Mouse (Mus musculus) CH12.LX (cell line): ENCODE measurements around the gene Prss22. TPM values are rescaled to one million over a fixed set of nuclear protein-coding genes. Genes with fewer than 3 reads are reported as not detected.

Source experiments
- DNase-seq: peaks from one replicate; pipeline ENCODE4 v3.0.0-alpha.2; 2013; ENCODE audit errors: extremely low read depth
- H3K27ac ChIP-seq: 2 replicates; pipeline ENCODE4 v1.5.1; 2012; ENCODE audit warnings: low read depth, mild to moderate bottlenecking, control low read depth, moderate library complexity; ENCODE audit not compliant: insufficient read depth
- H3K27me3 ChIP-seq: replicated peaks from 2 replicates; pipeline ENCODE3; 2012; ENCODE audit warnings: inconsistent platforms
- H3K36me3 ChIP-seq, 2 experiments: replicated peaks in 1 of 2; 2 replicates each; pipeline versions ENCODE3 to v1.6.1; 2012; ENCODE audit warnings: inconsistent platforms in 1 of 2, low read length in 1 of 2, mild to moderate bottlenecking in 1 of 2, mixed read lengths in 1 of 2, moderate library complexity in 1 of 2; ENCODE audit not compliant: control insufficient read depth in 1 of 2, insufficient read depth in 1 of 2
- H3K4me1 ChIP-seq, 2 experiments: 2 replicates each; pipeline ENCODE4 v1.6.1; 2012; ENCODE audit warnings: inconsistent platforms in 1 of 2, moderate library complexity in 1 of 2; ENCODE audit not compliant: insufficient read depth in 2 of 2, control insufficient read depth in 1 of 2
- H3K4me2 ChIP-seq: 2 replicates; pipeline ENCODE4 v1.6.1; 2012; ENCODE audit warnings: low read depth, mild to moderate bottlenecking, control low read depth; ENCODE audit not compliant: poor library complexity, insufficient read depth, severe bottlenecking
- H3K4me3 ChIP-seq, 3 experiments: fragments of 150-350 bp in 1 of 3; sonication (generic) in 1 of 3; replicated peaks in 1 of 3; 2 replicates each; pipeline versions ENCODE3 to v1.5.1; 2011 to 2012; ENCODE audit warnings: low read depth in 2 of 3, low read length in 2 of 3, mild to moderate bottlenecking in 2 of 3, moderate library complexity in 2 of 3, control low read depth in 1 of 3, improper control_type of control experiment in 1 of 3, inconsistent platforms in 1 of 3, mixed read lengths in 1 of 3; ENCODE audit not compliant: poor library complexity in 1 of 3
- H3K79me2 ChIP-seq: replicated peaks from 2 replicates; pipeline ENCODE4 v1.6.1; 2012; ENCODE audit warnings: mild to moderate bottlenecking, moderate library complexity; ENCODE audit not compliant: control insufficient read depth, poor library complexity, insufficient read depth, severe bottlenecking; ENCODE audit errors: extremely low read depth
- H3K9ac ChIP-seq: 2 replicates; pipeline ENCODE4 v1.6.1; 2012; ENCODE audit warnings: low read depth, mild to moderate bottlenecking, control low read depth, moderate library complexity; ENCODE audit not compliant: insufficient read depth
- H3K9me3 ChIP-seq: replicated peaks from 2 replicates; pipeline ENCODE3; 2012; ENCODE audit warnings: low read length, inconsistent platforms, mixed read lengths
- BHLHE40 ChIP-seq: IDR thresholded peaks from 2 replicates; pipeline ENCODE4 v1.6.1; 2011; ENCODE audit warnings: mild to moderate bottlenecking, low read depth, low read length, improper control_type of control experiment
- CHD1 ChIP-seq: IDR thresholded peaks from 2 replicates; pipeline ENCODE4 v1.6.1; 2012; ENCODE audit warnings: low read depth, low read length, improper control_type of control experiment, inconsistent platforms
- CHD2 ChIP-seq: IDR thresholded peaks from 2 replicates; pipeline ENCODE4 v1.6.1; 2011; ENCODE audit warnings: low read length, improper control_type of control experiment
- CTCF ChIP-seq, 2 experiments: IDR thresholded peaks in 1 of 2; conservative IDR thresholded peaks in 1 of 2; 2 replicates each; pipeline ENCODE4 v1.5.1; 2011 to 2012; ENCODE audit warnings: low read depth in 2 of 2, low read length in 2 of 2, improper control_type of control experiment in 1 of 2, inconsistent platforms in 1 of 2, mild to moderate bottlenecking in 1 of 2, moderate library complexity in 1 of 2
- E2F4 ChIP-seq: IDR thresholded peaks from 2 replicates; pipeline ENCODE4 v1.6.1; 2011; ENCODE audit warnings: low read depth, low read length, improper control_type of control experiment; ENCODE audit not compliant: insufficient replicate concordance
- ELF1 ChIP-seq: IDR thresholded peaks from 2 replicates; pipeline ENCODE4 v1.6.1; 2014; ENCODE audit warnings: low read depth, mild to moderate bottlenecking, inconsistent platforms, low read length, improper control_type of control experiment
- ETS1 ChIP-seq: conservative IDR thresholded peaks from 2 replicates; pipeline ENCODE4 v1.6.1; 2012; ENCODE audit warnings: low read depth, mild to moderate bottlenecking, inconsistent platforms, low read length, improper control_type of control experiment, moderate library complexity
- HCFC1 ChIP-seq: IDR thresholded peaks from 2 replicates; pipeline ENCODE4 v1.6.1; 2012; ENCODE audit warnings: low read depth, mild to moderate bottlenecking, inconsistent platforms, low read length, improper control_type of control experiment
- JUN ChIP-seq: IDR thresholded peaks from 2 replicates; pipeline ENCODE4 v1.6.1; 2011; ENCODE audit warnings: low read depth, mild to moderate bottlenecking, low read length, improper control_type of control experiment, moderate library complexity; ENCODE audit not compliant: insufficient read depth
- JUND ChIP-seq: conservative IDR thresholded peaks from 2 replicates; pipeline ENCODE4 v1.6.1; 2011; ENCODE audit warnings: low read depth, low read length, improper control_type of control experiment
- KAT2A ChIP-seq: IDR thresholded peaks from 2 replicates; pipeline ENCODE4 v1.6.1; 2012; ENCODE audit warnings: low read length, improper control_type of control experiment, inconsistent platforms; ENCODE audit not compliant: insufficient replicate concordance
- MAX ChIP-seq: IDR thresholded peaks from 2 replicates; pipeline ENCODE4 v1.6.1; 2011; ENCODE audit warnings: low read length, improper control_type of control experiment
- MXI1 ChIP-seq: IDR thresholded peaks from 2 replicates; pipeline ENCODE4 v1.6.1; 2011; ENCODE audit warnings: mild to moderate bottlenecking, low read depth, low read length, improper control_type of control experiment
- MYC ChIP-seq: IDR thresholded peaks from 2 replicates; pipeline ENCODE4 v1.6.1; 2011; ENCODE audit warnings: low read depth, mild to moderate bottlenecking, improper control_type of control experiment, low read length
- NRF1 ChIP-seq: IDR thresholded peaks from 2 replicates; pipeline ENCODE4 v1.6.1; 2014; ENCODE audit warnings: low read depth, mild to moderate bottlenecking, inconsistent platforms, low read length, improper control_type of control experiment, moderate library complexity
- PAX5 ChIP-seq: IDR thresholded peaks from 2 replicates; pipeline ENCODE4 v1.6.1; 2012; ENCODE audit warnings: low read length, inconsistent platforms, mixed read lengths
- POLR2A ChIP-seq: IDR thresholded peaks from 2 replicates; pipeline ENCODE4 v1.6.1; 2011; ENCODE audit warnings: low read depth, mild to moderate bottlenecking, improper control_type of control experiment, low read length
- RAD21 ChIP-seq: IDR thresholded peaks from 2 replicates; pipeline ENCODE4 v1.6.1; 2011; ENCODE audit warnings: low read depth, mild to moderate bottlenecking, low read length, improper control_type of control experiment, moderate library complexity
- RCOR1 ChIP-seq: conservative IDR thresholded peaks from 2 replicates; pipeline ENCODE4 v1.6.1; 2012; ENCODE audit warnings: low read depth, mild to moderate bottlenecking, inconsistent platforms, low read length, improper control_type of control experiment
- SIN3A ChIP-seq: IDR thresholded peaks from 2 replicates; pipeline ENCODE4 v1.6.1; 2012; ENCODE audit warnings: low read length, improper control_type of control experiment, inconsistent platforms
- TCF12 ChIP-seq: IDR thresholded peaks from 2 replicates; pipeline ENCODE4 v1.6.1; 2014; ENCODE audit warnings: low read depth, mild to moderate bottlenecking, inconsistent platforms, low read length, improper control_type of control experiment
- USF1 ChIP-seq: IDR thresholded peaks from 2 replicates; pipeline ENCODE4 v1.6.1; 2014; ENCODE audit warnings: low read depth, mild to moderate bottlenecking, inconsistent platforms, low read length, improper control_type of control experiment
- USF2 ChIP-seq: conservative IDR thresholded peaks from 2 replicates; pipeline ENCODE4 v1.6.1; 2011; ENCODE audit warnings: low read depth, low read length, improper control_type of control experiment
- ZKSCAN1 ChIP-seq: IDR thresholded peaks from 2 replicates; pipeline ENCODE4 v1.6.1; 2012; ENCODE audit warnings: low read depth, inconsistent platforms, low read length, improper control_type of control experiment, borderline replicate concordance
- ZNF384 ChIP-seq: IDR thresholded peaks from 2 replicates; pipeline ENCODE4 v1.6.1; 2012; ENCODE audit warnings: low read depth, low read length, improper control_type of control experiment, inconsistent platforms
- dilution Hi-C: fragments of 300-500 bp; cut with MboI; formaldehyde crosslinking; loops from 2 replicates; pipeline ENCODE4 v1.14.3; 2020; ENCODE audit warnings: low sequenced_read_pairs; ENCODE audit not compliant: extremely low pct_unique_long_range_greater_than_20kb, extremely low pct_ligation_motif_present
- in situ Hi-C: fragments of 300-500 bp; cut with MboI; formaldehyde crosslinking; loops from 3 replicates; pipeline ENCODE4 v1.14.3; 2019; ENCODE audit warnings: low sequenced_read_pairs, low pct_ligation_motif_present, low pct_unique_long_range_greater_than_20kb, mixed read lengths
- polyA plus RNA-seq: library from polyadenylated mRNA; unstranded; fragments of >175 nt; gene quantifications from 2 replicates; pipeline ENCODE4 v1.2.1, GENCODE M21; 2012; ENCODE audit warnings: low read depth; ENCODE audit not compliant: insufficient read length
- total RNA-seq, 2 experiments: library from RNA; depleted of rRNA; stranded (reverse); fragments of 300-350 nt in 1 of 2; fragments of >200 nt in 1 of 2; gene quantifications; 2 replicates each; pipeline ENCODE4 v1.2.3; 2012 to 2014

Prss22 gene
- total and polyA plus RNA-seq, 3 experiments = not detected

DNA sequence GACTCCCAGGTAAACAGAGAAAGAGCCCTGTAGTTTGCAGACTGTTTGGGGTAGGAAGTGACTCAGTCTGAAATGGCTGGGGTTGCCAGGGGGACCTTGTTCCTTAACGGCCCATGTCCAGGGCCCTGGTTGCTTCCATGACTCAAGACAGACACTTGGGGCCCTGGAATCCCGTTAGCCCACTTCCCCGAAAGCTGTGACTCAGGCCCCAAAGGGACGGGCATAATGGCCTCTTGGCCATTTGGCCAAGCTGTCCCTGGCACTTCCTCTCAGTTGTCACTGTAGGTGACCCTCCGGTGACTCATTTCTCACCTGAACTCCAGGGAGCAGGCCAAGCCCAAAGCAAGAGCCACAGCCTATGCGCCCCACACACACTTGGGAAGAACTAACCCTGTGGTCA lies 483 bp upstream of the Prss22 start:
- Histone ChIP-seq H3K9me3 (no peaks in the 10 kb centered on the region), H3K4me3 (no peak overlapping the region)

DNA sequence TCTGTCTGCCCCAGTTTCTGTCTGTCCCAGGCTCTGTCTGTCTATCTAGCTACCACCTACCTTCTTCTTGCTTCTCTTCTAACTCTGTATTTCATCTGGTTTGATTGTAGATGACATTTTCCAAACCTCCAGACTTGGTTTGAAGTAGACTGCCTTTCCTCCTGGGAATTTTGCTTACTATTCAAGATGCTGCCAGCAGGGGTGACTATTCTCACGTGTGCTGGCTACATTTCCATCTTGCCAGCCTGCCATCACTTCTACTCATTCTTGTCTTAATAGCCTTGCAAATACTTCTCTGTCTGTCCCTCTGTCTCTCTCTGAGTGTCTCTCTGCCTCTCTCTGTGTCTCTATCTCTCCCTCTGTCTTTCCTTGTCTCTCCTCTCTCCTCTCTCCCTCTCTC lies 2.5 kb downstream of the Prss22 start:
- dilution Hi-C loops (no loop called here), in situ Hi-C loops (no loop called here)
- H3K4me3 ChIP-seq = no peak overlapping the region
- H3K9me3 ChIP-seq = no peaks in the 10 kb centered on the region
- no peaks in the 10 kb centered on the region for H3K79me2 ChIP-seq
- H3K9ac ChIP-seq = no peak overlapping the region
- H3K4me1 ChIP-seq = peaks cover 6 to 17% of the 10 kb centered on the region in 2 experiments
- no peaks in the 10 kb centered on the region for H3K36me3 ChIP-seq
- H3K27me3 ChIP-seq = peaks cover 67% of the 10 kb centered on the region
- DNase-seq = no peak
- H3K4me2 ChIP-seq = no peak overlapping the region
- no peak for TF ChIP-seq SIN3A
- TF ChIP-seq ZNF384 = no peak
- TF ChIP-seq CTCF (conservative IDR thresholded peaks at IDR 0.05 in 1 of 2, IDR thresholded peaks at IDR 0.05 in 1 of 2; ENCODE audit: low read depth in 2 of 2, low read length in 2 of 2) = no peak
- TF ChIP-seq CHD2 = no peak
- TF ChIP-seq ZKSCAN1 = no peak
- no peak for TF ChIP-seq MXI1
- TF ChIP-seq KAT2A = no peak
- no peak for TF ChIP-seq ETS1
- no peak for TF ChIP-seq POLR2A
- TF ChIP-seq MAX = no peak
- no peak for TF ChIP-seq USF2
- TF ChIP-seq BHLHE40 = no peak
- no peak for TF ChIP-seq PAX5
- no peak for TF ChIP-seq RAD21
- TF ChIP-seq USF1 = no peak
- TF ChIP-seq MYC = no peak
- no peak for TF ChIP-seq CHD1
- no peak for TF ChIP-seq JUND
- TF ChIP-seq RCOR1 = no peak
- H3K27ac ChIP-seq = no peak overlapping the region

More for the DNA sequence above, 483 bp upstream of the Prss22 start:
- H3K79me2 ChIP-seq = no peaks in the 10 kb centered on the region
- no peak overlapping the region for H3K27ac ChIP-seq
- DNase-seq = no peak
- no peaks in the 10 kb centered on the region for H3K36me3 ChIP-seq
- no peak overlapping the region for H3K4me2 ChIP-seq
- dilution Hi-C loops (no loop called here), in situ Hi-C loops (no loop called here)
- H3K4me1 ChIP-seq = peaks cover 2 to 11% of the 10 kb centered on the region in 2 experiments; a peak in 3 of 4 replicates
- no peak for TF ChIP-seq JUN
- TF ChIP-seq MAX = no peak
- TF ChIP-seq E2F4 = no peak
- no peak for TF ChIP-seq CTCF (conservative IDR thresholded peaks at IDR 0.05 in 1 of 2, IDR thresholded peaks at IDR 0.05 in 1 of 2; ENCODE audit: low read depth in 2 of 2, low read length in 2 of 2)
- no peak for TF ChIP-seq ELF1
- TF ChIP-seq ZKSCAN1 = no peak
- TF ChIP-seq CHD2 = no peak
- TF ChIP-seq TCF12 = no peak
- TF ChIP-seq PAX5 = no peak
- no peak for TF ChIP-seq POLR2A
- TF ChIP-seq SIN3A = no peak
- TF ChIP-seq HCFC1 = no peak
- no peak for TF ChIP-seq USF1
- TF ChIP-seq NRF1 = no peak
- no peak overlapping the region for H3K9ac ChIP-seq
- peaks cover 80% of the 10 kb centered on the region for H3K27me3 ChIP-seq
